Mouse (Mus musculus) frontal cortex, postnatal 14 days (tissue): ENCODE data around the gene Cbln3.

Source experiments
- DNase-seq, 2 experiments: peaks; one replicate each; pipeline ENCODE4 v3.0.0; 2022; ENCODE audit warnings: low spot score in 2 of 2

Cbln3 gene

DNA sequence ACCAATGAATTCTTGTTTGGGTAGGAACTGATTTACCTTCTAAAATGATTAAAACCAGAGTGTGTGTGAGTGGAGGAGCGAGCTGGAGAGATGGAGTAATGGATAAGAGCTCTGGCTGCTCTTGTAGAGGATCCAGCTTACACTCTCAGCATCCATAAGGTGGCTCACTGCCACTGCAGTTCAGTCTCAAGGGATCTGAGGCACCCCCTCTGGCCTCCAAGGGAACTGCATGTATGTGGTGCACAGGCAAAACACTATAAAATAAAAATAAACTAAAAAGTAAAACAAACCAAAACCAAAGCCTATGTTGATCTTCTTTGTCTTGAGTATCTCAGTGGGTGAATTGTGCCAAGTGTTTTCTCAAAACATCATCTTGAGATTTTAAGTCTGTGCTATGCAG, 4.6 kb downstream of the Cbln3 start:
- peak; percentile 55 to 75 for DNase-seq

DNA sequence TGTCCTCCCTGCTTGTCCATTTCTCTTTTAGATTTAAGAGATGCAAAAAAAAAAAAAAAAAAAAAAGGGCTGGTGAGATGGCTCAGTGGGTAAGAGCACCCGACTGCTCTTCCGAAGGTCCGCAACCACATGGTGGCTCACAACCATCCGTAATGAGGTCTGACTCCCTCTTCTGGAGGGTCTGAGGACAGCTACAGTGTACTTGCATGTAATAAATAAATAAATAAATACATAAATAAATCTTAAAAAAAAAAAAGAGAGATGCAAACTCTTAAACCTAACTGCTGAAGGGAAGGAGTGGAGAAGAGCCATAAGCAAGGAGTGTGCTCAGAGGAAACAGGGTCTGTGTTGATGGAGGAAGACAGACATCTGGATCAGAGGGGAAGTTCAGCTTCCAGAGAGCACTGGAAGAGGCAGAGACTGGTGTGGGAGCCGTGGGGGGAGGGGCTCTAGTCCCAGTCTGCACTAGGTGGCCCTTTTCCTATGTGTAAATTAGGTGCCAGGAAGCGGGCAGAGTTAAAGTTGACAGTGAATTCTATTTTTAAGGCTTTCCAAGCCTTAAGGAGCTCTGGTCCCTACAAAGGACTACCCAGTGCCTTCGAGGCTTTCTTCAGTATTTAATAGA, 5.8 kb downstream of the Cbln3 start:
- DNase-seq, result no peak

DNA sequence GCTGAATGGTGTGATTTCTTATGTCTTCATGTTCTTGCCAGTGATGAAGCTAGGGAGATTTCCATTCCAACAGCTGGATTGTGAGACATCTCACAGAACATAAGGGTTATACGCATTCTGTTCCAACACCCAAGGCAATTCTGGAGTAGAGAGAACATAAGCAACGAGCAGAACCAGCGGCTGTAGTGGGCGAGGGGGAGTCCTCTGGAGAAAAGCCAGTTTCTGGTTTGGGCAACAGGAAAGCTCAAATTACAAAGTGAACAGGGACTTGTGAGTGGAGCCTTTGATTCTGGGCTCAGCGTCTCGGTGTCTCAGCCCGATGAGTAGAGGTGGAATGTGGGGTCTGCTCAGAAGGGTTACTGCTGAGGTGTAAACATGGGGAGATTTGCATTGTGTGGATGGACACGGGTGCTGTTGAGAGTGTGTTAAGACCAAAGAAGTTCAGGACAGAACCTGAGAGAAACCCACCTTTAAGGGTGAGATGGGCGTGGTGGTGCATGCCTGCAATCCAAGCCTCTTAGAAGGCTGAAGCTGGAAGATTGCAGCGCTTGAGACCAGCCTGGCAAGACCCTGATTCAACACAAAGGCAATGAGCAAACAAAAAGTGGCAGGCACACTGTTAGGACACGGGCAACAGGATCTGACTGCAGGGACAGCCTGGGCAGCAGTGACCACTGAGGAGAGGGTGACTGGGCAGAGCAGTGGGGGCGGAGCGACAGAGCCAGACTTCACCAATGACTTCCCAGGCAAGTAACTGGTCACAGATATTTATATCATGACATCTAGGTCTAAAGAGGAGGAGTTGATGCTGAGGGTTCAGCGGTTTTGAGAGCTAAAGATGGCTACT, 6.5 kb downstream of the Cbln3 start:
- no peak for DNase-seq

DNA sequence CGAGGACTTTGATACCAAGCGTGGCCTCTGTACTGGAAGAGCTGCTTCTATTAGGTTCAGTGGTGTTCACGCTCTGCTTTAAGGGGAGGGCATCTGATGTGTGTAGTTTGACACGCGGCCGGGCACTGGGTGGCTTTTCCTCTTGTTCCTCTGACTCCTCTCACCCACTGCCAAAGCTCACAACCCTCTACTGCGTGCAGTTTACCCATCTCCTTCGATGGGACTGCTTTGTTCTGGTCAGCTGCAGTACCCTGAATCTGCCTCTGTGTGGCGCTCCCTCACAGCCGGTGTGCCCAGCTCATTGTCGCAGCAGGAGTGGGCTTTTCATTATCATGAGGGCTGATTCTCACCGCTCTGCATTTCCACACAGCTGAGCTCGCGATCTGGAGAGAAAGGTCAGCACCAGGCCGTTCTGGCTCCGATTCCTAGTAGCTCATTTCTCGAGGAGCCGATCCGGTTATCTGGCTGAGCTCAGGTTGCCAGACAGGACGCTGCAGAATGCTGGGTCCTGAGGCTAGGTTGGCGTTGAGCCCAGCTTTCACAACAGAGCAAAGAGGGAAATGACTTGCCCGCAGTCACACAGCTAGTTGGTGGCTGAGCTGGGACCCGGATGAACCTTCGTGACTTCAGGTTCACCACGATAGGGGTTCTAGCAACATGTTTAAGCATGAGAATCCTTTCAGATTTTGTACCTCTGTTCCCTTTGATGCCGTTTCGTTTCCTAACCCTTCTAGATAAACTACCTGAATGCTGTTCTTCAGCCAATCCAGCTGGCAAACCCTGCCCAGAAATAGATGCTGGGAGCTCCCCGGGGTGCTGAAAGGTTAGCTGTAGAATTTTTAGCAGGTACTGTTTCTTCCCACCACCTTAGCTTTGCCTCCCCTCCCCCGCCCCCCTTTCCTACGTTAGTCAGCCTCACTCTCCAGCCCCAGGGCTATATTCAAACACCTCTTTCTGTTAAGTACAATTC, 10.2 kb downstream of the Cbln3 start:
- DNase-seq, result peak in 1 of 2 experiments; percentile 69

DNA sequence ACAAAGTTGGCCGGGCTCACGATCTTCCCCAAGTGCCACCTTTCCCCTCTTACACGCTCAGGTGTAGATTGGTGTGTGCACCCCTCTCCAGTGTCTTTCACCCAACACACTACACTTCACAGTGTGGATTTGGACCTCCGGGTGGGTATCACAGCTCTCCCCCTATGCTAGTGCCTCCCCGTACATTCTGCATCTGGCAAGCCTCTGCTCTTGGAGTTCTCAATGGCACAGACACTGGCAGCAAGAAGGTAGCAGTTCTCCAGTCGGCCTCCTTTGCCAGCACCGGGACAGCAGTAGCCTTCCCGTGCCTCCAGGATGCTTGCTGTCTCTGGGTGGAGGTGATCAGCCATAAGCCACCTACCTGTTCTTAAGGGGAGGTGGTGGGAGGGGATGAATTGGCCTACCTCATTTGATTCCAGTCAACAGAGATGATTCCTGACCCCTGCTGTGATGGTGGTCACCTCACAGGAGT, 10.9 kb downstream of the Cbln3 start:
- DNase-seq, result no peak

DNA sequence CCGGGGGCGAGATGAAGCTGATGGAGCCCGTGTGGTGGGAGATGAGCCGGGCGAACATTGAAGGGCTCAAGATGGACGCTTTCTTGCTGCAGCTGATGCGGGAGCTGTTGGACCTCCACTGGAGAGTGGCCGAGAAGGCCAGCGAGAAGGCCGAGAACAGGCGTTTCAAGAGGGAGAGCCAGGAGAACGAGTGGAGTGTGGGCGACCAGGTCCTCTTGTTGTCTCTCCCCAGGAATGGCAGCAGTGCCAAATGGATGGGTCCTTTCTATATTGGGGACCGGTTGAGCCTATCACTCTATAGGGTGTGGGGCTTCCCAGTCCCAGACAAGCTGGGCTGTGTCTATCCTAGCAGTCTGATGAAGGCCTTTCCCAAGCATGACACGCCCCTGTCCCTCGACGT, 11.6 kb downstream of the Cbln3 start:
- DNase-seq, result no peak

DNA sequence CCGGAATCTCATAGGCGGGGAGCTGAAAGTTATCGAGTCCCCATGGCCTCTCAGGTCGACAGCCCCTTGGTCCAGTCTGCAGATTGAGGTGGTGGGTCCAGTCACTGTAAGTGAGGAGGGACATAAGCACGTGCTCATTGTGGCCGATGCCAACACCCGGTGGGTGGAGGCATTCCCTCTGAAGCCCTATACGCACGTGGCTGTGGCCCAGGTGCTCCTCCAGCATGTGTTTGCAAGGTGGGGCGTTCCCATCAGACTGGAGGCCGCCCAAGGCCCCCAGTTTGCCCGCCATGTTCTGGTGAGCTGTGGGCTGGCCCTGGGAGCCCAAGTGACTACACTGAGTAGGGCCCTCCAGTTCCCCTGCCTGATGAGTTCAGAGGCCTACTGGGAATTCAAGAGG, 12.2 kb downstream of the Cbln3 start:
- DNase-seq, result no peak

DNA sequence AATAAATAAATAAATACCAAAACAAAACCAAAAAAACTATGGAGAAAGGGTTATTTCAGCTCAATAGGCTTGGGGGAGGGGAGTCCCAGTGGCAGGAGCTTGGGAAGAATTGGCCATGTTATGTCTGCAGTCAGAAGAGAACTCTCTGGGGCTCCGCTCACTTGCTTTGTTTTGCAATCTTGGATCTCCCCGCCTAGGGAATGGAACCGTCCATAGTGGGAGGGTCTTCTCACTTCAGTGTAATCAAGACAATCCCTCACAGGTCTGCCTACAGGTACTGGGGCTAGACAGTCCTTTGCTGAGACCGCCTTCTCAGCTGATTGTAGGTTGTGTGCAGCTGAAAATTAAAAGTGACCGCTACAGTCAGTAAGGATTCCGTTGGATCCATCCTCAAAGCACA, 14.7 kb downstream of the Cbln3 start:
- no peak for DNase-seq

DNA sequence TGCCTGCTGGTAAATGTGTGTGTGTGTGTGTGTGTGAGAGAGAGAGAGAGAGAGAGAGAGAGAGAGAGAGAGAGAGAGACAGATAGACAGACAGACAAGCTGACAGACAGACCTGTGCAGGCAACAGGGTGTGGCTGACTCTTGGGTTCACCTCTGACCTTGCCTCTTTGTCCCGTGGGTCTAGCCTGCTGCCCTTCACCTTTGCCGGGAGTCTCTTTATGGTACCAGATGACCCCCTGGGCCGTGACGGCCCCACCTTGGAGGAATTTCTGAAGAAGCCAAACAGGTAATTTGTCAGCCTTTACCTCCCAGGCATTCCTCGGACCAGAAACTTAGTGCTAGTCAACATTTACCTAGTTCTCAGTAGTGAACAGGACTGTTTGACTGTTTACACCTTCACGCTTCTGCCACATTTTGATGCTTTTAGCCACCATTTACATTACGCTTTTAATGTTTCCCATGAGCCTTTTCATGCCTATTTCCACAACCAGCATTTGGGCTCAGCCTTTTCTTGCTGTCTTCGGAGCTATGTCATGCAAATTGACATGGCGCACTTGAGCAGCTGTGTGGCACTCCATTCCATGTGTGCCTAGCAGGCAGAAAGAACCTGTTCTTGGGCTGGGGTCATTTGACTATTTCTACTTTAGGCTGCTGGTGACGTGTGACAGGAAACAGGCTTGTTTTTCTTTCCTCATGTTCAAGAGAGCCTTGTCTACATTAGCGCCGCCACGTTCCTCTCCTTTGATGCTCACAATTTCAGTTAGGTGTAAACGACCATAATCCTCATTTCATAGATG, 15.8 kb downstream of the Cbln3 start:
- no peak for DNase-seq

DNA sequence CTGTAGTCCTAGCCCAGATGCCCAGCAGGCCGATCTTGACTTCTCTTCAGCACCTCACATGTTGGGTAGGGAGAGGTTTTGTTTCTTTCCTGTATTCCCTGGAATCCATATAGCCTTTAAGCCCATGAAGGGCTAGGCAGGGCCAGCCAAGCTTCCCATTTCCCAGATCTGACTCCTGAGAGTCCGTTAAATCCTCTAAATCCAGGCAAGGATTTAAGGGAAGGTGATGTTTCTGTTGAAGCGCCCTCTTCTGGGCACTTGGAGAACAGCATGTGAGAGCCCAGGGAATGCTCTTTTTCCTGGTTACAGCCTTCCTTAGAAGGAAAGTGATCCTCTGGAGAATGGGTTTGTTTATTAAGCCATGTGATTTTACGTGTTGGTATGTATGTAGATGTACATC, 17.2 kb downstream of the Cbln3 start:
- no peak for DNase-seq

DNA sequence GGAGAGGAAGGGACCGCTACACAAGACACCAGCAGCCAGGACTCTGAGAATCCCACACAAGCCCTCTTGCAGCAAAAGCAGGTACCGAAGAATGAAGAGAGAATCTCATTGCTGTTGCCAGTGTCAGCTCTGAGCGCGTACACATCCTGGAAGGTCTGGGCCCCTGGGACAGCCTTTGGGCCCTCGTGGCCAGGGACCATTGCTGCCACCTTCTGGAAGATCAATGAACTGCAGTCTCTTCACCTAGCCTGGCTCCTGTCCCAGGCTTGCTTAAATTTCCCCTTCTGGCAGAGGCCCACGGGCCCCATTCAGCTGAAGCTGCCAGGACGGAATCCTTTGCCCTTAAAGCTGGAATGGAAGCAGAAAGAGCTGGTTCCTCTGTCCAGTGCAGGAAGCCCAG, 20.4 kb downstream of the Cbln3 start:
- no peak for DNase-seq

DNA sequence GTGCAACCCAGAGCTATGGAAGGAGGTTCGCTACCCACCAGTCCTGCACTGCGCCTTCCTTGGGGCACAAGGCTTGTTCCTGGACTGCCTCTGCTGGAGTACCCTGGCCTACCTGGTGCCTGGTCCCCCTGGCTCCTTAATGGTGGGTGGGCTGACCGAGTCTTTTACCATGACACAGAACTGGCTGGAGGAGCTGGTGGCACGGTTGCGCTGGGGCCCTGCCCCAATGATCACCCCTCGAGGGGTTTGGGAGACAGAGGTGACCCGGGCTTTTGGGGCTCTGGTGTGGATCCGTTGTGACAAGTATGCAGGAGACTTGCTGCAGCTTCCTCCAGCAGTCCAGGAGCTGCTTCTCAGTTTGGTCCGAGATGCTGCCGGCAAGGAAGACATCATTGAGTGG, 21.2 kb downstream of the Cbln3 start:
- no peak for DNase-seq

DNA sequence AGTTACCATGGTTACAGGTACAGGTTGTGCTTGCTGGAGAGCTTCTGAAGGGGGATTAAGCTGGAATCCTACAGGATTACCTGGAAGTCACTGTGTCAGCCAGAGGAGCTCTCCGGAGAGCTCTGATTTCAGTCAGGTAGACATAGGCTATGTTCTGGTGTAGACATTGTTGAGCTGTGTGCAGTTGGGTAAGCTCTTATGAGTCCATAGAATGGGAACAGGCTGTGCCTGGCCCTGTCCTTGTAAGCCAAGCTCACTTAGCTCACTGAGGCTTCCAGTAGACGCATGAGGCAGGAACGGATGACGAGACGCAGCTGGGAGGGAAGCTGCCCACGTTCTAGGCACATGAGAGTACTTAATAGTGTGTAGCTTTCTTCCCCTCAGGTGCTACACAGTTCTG, 22.0 kb downstream of the Cbln3 start:
- no peak for DNase-seq

DNA sequence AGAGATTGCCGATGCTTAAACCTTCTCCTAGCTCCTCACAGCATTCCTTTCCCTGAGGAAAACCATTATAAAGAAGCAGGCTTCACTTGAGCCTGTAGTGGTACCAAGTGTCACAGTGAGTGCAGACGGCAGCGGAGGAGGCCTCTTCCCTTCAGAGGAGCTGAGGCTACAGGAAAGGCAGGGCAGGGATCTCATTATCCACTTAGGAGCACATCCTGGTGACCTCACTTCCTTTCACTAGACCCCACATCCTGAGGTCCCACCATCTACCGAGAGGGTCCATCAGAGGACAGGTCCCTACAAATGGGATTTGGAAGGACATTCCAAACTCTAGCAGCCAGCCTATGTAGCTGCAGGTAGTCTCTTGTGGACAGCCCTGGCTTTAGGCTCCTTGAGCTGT, 26.6 kb downstream of the Cbln3 start:
- DNase-seq, result no peak

DNA sequence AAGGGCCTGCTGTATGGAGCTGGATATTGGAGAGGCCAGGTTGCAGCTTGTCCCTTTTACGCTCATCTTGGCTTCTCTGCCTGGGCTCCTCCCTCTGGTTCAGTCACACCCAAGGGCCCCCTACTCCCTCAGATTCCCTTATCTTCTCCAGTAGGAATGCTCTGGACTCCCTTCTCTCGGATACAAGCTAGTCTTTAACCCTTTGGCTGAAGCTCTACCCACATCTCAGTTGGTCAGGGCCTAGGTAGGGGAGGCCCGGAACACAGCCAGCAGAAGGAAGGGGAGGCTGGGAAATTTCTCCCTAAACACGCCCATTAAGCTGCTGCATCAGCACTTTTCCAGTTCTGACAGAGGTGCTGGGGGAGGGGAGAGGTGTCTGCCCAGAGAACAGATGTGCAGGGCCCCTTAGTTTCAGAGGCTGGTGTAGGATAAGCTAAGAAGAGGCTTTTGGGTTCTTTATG, 29.1 kb downstream of the Cbln3 start:
- DNase-seq, result no peak

DNA sequence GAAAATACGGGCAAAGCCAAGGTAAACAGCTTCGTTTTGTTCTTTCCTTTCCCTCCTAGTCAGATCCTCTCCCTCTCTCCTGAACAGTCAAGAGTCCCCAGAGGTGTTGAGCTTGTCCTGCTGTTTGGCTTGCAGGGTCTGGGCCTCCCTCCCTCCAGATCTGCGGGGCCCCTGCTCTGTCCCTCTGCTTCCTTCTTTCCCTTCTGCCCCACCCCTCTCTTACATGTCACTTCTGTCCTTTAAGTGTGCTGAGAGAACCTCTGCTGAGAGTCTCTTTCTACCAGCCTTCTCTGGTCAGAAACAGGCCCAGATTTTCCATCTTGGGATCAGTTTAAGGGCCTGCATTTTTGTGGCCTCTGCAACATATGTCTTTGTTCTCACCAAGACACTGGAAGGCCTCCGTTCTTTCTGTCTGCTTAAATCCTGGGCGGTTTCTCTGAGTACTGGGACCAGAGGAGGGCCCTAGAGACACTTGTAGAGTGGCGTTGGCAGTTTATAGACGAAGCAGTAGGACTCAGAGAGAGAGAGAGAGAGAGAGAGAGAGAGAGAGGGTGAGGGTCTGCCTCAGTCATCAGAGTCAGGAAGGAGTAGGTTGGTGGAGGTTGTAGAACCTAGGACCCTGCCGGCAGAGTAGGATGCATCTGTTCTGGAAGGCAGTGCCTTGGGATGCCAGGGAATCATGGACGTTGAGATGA, 29.6 kb downstream of the Cbln3 start:
- DNase-seq, result no peak

DNA sequence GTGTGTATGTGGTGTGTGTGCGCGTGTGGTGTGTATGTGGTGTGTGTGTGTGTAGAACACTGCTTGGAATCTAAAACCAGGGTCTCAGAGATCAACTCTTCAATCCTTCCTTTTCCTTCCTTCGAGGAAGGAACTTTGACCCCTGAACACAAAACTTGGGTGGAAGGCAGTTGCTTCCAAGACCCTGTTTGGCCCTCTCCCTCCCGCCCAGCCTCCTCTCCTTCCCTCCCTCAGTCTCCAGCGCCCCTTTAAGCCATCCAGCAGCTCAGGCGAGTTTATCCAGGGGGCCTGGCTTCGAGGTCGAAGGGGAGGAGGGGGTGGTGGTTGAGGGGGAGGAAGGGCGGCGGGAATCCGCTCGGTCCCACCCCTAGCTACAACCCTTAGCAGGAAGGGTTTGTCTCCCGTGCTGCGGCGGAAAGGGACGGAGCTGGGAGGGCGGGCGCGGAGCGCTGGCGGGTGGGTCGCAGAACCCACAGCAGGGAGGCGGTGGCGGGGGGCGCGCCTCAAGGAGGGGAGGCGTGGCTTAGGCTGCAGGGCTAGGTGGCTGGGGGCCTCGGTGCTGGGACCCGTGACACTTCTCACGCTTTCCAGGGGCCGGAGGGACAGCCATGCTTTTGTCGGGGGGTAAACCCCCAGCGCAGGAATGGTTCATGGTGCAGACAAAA, 30.4 kb downstream of the Cbln3 start, which contains the start of gene Nynrin:
Gene Nynrin, plus strand, starts transcription at position 390 of the 665 bp plus-strand sequence.
- DNase-seq, result peak in 1 of 2 experiments; percentile 41

DNA sequence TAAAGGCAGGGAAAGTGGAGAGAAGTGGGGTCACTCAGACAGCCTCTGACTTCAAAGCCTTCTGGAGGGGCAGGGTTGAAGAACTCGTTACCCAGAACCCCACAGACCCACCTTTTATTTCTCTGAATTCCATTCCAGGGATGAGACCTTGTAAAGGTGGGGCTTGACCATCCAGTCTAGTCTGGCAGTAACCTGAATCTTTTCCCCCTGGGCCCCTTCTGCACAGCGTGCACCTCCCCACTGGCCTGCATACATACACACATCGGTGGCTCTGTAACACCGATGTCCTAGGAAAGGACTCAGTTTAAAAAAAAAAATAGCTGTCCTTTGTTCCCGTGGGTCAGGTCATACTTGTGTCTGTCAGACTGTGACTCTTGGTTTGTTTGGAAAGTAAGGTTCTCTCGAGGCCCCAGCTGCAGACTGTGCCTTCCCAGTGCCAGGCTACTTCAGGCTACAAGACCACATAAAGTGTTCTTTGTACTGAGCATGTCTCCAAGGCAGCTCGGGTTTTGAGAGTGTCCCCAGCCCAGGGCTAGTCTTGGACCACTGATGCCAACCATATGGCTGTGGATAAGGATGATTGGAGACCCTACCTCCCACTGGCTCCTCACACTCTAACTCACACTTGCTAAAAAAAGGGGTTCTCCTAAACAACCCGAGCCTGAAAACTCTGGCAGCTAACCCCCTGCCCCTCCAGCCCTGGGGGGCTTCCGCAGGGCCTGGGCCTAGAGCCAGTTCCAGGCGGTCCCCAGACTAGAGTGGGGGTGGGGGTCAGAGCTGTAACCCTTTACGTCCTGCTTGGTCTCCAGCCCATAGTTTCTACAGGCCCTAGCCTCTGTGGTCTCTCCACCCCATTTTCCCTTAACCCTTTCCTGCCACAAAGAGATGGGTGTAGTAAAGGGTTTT, 31.3 kb downstream of the Cbln3 start:
- no peak for DNase-seq

DNA sequence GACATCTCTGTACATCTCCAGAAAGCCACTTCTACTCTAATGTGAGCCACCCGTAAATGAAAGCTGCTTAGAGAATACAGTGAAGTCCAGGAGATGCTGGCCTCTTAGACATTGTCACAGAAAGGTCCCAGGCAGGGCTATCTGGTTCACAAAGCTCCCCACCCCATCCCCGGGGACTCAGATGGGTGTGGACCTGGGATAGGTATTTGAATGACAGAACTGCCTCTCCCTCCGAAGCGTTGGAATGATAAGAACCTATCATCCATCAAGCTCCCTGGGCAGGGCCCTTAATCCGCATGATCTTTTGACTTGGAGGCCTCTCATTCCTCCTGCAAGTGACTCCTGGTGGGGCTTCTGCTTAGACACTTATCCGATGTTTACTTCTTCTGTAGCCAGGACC, 33.3 kb downstream of the Cbln3 start:
- DNase-seq, result no peak
